Mouse (Mus musculus): ENCODE results near the gene Gm48552.

Gm48552 gene

DNA sequence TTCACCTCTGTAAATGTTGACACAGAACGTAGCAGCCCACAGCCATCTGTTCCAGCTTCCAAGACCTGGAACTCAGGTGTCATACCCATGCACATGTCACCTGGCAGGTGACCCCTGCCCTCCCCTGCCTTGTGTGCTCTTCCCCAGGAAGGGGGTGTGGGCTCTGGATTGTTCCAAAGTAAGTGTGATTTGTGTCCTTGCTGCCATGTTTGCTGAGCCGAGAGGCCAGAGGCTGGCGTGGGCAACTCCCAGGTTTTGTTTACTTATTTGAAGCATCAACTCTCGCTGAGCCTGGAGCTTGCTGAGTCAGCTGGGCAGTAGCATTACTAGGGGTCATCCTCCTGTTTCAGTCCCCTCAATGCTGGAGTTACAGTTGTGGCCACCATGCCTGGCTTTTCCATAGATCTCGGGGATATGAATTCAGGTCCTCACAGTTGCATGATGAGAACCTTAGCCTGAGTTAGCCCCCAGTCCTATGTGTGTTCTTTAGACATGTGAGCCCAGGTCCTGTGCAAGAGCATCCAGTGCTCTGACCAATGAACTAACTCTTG lies at the start of gene Gm48552:
TSS of gene Gm48552 (plus strand) at position 501 of the 551 bp plus-strand sequence.
- DNase-seq: no peak

DNA sequence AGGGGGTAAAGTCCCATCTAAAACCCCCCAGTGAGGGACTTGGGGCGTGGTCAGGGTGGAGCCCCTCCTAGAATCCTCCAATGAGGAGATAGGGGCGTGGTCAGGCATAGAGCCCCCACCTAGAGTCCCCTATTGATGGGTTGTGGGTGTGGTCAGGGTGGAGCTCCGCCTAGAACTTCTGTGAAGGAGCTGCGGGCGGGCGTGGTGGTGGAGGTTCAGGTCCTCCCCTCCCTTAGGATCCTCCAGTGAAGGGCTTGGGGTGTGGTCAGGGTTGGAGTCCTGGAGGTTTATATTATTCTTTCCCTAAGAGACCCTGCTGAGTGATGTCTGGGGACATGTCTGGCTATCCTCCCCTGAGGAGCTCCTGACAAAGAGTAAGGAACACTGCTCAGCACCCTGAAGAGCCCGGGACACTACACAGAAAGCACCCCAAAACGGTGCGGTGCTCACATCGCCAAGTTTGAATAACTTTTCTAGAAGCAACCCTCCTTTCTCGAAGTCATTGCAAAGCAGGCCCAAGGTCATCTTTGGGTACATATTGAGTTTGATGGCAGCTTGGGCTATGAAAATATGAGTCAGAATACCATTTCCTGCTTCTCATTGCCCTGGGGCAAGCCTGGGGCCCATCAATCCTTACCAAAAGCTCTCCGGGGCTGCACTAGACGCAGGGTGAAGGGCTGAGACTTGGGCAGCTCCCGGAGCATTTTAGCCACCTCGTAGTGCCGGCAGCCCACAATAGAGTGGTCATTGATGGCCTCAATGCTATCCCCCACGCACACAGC lies 48.1 kb upstream of the Gm48552 start:
- no peak for DNase-seq

DNA sequence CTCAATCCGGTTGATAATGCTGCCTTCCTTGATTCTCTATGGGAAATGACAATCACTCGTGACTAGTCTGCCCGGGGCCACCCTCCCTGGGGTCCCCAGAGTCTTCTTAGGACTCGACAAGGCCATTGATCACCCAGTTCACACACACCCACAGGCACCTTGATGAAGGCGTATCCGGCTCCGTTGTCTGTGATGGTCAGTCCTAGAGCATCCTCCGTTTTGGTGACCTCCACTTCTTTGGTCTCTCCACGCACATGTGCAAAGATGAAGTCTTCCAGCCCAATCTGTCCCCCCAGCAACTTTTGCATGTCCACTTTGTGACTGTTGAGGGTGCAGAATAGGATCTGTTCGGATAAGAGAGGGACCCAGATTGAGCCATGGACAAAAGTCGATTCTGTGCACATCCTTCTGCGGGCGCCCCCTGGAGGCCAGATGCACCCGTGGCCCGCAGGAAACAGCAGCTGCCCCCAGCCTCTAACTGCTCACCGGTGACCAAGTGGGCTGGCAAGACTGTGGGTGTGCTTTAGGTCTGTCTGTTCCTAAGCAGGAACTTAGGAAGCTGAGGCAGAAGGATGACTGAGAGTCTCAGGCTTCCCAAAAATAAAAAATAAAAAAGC lies 47.4 kb upstream of the Gm48552 start:
- DNase-seq: peak; percentile 90

DNA sequence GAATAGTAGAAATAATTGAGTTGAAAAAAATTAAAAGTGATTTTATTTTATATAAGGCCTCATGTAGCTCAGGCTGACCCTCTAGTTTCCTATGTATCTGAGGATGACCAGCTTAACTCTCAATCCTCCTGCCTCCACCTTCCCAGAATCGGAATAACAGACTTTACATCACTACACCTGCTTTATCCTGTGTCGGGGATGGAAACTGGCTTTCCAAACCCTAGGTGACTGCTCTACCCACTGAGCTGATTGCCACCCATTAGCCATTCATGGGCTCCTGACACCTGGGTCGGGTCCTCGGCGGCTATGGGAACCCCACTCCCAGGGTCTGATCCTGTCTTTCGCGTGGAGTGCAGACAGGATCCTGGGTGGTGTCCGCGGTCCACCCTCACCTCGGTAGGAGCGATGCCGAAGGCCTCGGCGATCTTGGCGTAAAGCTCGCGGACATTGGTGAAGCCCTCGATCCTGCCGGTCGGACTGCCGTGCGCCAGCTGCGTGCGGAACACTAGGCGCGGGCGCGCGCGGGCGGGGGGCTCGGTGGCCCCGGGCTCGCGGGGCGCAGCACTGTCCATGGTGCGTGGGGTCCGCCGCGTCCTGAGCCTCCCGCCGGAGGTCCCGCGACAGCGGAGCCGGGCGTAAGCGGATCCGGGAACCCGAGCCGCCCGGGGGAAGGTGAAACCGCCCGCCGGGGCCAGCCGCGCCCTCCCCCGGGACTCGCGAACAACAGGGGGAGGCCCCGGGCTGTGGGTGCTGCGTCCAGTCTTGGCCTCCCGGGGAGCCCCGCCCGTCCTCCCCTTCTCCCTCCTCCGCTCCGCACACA lies 45.9 kb upstream of the Gm48552 start, which contains the start of gene Gipc3:
TSS of gene Gipc3 (minus strand) at position 581 of the 820 bp plus-strand sequence.
- peak; percentile 50 for DNase-seq

DNA sequence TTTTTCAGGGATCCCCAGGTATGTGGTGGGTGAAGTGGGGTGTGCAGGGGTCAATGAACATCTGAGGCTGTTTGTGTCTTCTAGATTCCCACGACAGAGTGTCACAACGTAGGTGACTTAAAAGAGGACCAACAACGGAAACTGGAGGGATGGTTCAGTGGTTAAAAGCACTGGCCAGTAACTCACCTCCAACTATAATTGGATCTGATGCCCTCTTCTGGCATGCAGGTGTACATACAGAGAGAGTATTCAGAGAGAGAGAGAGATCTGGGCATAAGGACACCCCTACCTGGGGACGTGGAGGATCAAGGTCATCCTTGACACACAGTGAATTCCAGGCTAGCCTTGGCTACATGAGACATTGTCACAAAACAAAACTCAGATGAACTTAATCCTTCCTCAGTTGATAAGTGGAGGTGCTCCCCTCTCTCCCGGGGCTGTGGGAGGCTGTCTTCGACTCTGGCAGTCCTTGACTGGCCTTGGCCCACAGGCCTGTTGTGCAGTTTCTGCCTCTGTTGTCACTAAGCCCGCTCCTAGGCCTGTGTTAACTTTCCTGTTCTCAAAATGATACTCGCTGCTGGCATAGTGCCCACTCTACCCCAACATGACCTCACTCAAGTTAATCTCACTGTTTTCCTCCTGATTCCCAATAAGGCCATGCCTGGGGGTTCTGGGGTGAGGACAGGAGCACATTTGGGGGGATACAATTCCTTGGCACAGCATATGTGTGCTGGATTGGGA lies 44.2 kb upstream of the Gm48552 start:
- peak; percentile 56 for DNase-seq

DNA sequence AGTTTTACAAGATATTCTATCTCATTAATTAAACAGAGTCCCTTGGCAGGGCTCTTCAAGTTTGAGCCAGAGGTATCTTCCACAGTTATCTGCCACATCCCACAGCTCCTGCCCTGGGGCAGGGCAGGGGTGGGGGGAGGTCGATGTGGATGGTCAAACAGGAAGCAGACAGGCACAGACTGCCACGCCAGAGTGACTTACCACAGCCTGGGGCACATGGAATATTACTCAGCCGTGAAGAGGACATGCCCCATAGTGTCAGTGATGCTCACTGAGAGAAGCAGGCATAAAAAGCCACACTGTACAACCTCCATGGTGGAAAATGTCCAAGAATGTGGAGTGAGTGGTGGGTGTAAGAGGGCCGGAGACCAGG lies 43.7 kb upstream of the Gm48552 start:
- no peak for DNase-seq

DNA sequence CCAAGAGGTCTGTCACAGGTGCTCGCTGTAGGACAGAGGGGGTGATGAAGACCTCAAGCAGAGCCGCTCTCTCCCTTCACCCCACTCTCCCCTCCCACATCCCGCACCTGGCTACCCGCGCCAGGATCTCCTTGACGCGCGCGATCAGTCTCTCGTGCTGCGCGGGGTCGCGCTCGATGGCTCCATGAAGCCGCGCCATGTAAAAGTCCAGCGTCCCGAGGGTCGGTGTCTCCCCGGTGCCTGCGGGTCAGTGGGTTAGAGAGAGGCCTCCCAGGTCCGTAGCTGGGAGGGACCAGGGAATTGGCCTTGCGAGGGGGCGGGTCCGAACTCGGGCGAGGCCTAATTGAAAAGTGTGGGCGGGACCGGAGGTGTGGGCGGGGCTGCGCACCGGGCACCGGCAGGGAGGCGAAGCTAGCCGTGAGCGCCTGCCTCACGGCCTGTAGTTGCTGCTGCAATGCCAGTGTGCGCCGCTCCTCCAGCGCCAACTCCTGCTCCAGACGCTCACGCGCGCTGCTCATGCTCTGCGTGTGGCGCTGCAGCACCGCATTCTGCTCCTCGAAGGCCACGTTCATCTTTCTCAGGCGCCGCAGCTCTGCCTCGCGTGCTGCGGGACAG lies 42.2 kb upstream of the Gm48552 start:
- DNase-seq: peak; percentile 88

DNA sequence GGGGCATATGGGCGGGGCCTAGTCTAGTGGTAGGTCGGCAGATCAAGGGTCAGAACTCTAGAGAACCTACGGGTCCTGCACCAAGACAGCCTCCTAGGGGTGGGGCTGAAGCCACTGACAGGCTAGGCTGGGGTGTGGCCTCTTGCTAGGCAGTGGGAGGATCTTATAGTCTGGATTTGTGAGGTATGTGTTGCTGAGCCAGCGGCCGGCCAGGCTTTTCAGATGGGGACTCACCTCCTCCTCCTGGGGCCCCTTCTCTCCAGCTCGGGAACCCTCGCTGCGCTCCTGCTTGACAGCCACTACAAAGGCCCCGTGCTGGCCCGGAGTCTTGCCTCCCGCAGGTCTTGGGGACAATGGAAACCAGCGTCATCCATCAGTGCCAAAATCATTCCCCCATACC lies 39.7 kb upstream of the Gm48552 start:
- DNase-seq: peak; percentile 73

DNA sequence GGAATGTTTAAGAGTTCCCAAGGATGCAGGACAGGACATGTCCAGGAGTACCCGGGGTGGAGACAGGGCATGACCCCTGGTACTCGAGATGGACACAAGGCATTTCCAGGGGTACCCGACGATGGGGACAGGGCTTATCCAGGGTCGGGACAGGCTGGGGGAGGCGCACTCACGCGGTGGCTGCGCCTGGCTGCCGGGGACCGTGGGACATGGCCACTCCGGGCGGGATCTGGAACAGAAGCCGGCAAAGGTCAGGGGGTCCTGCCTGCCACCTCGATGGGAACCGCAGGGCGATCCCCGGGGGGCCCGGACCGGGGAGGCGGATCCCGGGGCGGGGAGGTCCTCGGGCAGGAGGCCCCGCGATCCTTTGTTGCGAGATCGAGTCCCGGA lies 38.8 kb upstream of the Gm48552 start:
- DNase-seq: no peak

DNA sequence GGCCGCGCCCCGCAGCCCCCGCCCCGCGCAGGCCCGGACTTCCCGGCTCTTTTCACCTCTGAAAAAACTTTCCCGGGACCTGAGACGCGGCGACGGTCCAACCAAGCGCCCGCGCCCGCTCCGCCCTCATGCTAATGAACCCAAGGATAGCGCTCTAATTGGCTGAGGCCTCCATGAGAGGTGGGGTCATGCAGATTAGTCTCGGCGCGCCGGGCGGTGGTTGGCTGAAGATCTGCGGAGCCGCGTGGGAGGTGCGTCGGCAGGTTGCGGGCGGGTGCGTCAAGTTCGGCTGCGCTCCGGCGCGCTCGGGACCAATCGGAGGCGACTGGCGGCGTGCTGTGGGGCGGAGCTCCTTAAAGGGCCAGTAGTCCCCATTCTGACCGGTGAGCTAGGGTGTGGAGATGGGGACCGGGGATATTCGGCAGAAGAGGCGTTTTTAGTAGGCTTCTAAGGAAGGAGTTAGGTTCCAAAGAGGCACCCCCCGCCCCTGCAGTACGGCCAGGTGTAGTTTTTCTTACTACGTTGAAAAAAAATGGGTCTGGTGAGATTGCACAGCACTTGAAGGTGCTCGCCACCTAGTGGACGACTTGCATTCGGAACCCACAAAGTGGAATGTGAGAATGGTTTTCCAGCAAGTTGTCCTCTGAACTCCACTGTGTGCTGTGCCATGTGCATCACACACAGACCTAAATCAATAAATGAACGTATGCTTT lies 38.3 kb upstream of the Gm48552 start, which contains the start of gene Hmg20b:
TSS of gene Hmg20b (minus strand) at position 130 of the 713 bp plus-strand sequence.
- peak; percentile 100 for DNase-seq

DNA sequence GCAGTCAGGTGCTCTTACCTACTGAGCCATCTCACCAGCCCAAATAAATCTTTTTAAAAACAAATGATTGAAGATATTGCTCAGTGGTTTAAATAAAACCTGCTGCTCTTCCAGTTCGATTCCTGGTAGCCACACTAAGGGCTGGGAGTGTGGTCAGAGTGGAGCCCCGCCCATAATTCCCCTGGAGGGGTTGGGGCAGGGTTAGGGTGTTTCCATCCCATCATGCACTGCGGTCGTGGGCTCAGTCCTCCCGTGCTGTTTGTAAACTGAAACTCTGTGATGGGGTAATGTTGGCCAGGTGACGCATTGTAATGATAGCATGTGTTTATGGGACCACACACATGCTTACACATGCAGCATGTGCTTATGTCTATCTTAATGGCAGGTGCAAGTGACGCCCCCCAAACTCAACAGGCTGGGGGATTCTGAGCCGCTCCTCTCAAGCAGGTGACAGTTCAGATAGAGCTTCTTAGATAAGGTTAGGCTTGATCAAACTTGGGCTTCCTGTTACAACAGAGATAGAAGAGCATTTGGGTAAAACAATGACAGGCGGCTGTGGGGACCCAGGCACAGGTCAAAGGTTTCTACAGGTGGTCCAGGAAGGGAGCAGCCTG lies 37.0 kb upstream of the Gm48552 start:
- no peak for DNase-seq

DNA sequence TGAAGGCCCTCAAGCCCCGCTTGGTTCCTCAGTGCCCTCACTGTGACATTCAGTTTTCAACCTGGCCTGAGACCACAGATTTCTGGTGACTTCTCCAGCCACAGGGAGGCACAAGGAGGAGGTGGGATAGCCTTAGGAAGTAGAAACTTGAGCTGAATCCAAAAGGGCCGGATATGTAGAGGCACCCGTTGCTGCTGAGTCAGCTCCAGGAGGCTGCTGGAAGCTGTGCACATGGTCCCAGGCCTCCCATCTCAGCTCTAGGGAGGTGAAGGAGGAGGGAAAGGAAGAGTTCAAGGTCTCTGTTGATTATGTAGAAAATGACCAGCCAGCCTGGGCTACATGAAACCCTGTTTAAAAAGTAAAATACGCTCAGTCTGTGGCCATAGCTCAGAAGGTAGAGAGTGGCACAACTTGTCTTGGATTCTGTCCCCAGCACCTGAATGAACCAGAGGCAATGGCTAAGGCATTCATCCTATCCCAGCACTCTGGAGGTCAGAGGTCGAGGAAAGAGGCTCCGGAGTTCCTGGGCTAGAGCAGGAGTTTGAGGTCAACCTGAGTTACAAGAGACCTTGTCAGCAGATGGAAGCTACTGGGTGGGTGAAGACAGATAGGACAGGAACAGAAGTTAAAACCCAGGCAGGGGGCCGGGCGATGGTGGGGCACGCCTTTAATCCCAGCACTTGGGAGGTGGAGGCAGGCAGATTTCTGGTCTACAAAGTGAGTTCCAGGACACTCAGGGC lies 33.9 kb upstream of the Gm48552 start:
- DNase-seq: no peak

DNA sequence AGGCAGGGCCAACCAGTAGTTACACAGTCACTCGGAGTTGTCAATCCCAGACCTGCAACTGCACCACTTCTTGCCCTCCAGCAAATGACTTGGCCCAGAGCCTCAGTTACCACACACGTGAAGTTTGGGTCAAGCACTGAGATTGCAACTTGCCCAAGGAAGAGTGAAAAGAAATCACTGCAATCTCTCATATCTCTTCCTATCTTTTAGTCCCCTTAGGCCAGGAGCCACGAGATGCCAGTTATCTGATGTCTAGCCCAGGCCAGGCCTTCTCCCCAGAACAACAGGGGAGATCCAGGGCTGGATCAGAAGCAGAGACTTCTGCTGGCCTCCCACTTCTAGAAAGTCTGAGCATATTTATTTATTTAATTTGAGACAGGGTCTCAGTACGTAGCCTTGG lies 33.3 kb upstream of the Gm48552 start:
- DNase-seq: no peak

DNA sequence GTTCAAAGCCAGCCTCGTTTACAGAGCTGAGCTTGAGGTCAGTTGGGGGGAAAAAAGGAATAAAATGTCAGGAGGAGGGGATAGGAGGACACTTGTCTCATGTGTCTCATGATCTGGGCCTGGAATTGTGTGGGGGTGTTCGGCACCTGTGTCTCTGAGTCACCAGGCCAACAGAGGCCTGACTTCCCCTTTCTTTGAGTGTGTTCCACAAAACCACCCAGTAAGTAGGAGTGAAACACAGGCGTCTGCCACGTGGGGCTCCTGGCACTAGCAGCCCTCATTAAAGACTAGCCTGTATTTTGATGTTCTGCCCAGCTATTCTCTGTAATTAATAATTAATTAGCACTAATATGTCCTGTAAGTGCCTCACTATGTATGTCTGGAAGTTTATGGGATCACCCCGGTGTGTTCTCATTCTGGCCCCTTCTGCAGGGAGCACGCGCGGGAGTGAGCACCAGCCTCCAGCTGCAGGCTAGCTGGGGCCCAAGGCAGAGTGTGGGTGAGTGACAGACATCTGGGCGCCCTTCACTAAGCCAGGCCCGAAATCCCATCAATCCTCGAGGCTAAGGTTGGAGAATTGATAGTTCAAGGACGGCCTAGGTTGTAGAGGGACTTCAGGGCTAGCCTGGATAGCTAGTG lies 32.3 kb upstream of the Gm48552 start:
- no peak for DNase-seq

DNA sequence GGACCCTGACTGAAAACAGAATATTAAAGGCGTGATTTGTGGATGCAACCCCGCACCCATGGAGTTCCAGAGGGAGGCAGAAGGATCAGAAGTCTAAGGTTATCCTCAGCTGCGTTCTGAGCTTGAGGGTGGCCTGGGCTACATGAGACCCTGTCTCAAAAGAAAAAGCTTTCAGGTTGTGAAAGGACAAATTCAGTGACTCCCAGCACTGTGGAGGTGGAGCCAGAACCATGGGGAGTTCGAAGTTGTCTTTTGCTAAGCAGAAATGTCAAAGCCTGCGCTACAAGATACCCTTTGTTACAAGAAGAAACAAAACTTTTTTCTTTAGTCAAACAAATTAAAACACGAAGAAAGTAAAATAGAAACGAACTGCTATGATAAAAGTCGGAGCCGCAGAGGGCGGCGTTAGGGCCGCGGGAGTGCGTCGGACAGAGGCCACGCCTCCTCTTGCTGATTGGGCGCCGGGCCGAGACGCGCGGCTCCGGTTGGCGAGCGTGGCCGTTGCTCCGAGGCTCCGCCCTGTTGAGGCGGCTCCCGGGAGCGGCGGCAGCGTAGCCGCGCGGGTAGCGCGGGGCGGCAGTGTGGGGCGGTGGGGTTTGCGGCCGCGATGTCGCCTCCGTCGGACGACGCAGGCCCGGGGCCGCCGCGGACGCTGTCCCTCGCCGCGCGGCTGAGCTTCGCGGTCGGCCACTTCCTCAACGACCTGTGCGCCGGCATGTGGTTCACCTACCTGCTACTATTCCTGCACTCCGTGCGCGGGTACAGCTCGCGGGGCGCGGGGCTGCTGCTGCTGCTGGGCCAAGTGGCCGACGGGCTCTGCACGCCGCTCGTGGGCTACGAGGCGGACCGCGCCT lies 31.6 kb upstream of the Gm48552 start, which contains the start of gene Mfsd12:
TSS of gene Mfsd12 (plus strand) at position 501 of the 854 bp plus-strand sequence.
- DNase-seq: peak; percentile 96

DNA sequence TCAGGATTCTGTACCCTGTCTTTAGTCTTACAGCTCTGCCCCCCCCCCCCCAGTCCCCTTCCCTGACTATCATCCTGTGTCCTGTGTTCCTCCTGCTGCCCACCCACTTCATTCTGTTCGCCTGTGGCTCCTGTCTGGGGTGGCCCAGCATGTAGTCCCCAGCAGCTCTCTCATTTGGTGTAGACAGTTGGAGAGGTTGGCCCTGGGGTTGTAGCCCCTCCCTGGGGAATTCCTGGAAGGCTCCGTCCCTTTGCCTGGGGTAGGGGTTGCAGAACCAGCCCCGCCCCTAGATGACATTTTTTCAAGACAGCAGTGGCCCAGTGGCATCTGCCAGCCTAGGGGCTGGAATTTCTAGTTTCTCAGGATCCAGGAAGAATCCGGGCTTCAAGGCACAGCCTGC lies 30.6 kb upstream of the Gm48552 start:
- DNase-seq: no peak

DNA sequence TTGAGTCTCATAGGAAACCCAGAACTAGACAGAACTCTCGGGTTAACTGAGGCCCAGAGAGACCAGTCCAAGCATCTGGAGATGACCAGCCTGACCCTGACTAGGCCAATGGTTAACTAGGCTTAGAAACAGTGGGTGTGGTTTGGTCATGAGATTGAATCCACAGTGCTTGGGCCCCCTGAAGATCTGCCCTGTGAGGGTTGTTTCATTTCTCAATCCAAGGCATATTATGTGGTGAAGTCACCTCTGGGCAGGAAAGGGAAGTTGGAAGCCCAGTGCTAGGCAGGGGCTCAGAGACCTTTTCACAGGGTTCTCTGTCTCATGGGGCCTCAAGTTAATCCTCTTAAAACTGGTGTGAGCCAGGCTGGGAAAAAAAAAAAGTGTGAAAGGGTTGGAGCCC lies 30.0 kb upstream of the Gm48552 start:
- DNase-seq: no peak

DNA sequence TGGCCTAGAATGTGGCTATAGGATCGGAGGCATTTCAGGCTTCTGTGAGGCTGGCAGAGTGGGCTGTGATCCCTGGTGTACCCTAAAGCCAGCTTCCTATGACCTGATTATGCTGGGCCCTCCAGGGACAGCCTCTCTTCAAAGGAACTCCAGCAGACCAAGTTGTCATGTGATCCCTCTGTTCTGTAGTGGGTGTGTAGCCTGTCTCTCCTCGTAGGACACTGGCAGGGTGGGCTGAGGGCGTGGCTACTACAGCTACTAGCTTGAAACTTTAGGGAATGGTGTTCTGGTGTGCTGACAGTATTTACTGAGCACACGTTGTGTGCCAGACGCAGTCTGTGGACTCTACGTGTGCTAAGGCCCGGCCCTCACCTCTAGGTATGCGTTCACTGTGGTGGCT lies 28.1 kb upstream of the Gm48552 start:
- DNase-seq: no peak
